Mouse (Mus musculus): Measurements from ENCODE around the gene Homer1.

DNA sequence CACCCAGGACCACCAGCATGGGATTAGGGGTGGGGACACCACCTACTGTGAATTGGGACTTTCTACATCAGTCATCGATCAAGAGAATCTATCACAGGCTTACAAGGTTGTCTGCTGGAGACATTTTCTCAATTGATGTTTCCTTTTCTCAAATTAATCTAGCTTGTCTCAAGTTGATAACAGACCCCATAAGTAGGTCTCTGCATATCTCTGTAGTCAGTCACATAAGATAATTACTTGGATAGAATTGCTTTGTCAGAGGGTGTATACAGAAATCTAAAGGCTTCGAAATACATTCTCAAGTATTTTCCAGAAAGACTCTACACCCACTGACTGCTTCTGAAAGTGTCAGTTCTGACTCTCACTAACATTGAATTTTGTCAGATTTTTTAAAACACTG, 32.3 kb downstream of the Homer1 start:
- TF ChIP-seq CTCF (IDR thresholded peaks at IDR 0.05; ENCODE audit: control insufficient read depth, insufficient read depth, insufficient read length) (no peak), MAX (IDR thresholded peaks at IDR 0.05) (no peak), MYOD1 (IDR thresholded peaks at IDR 0.05; ENCODE audit: control insufficient read depth, insufficient read length, low read depth) (no peak), USF1 (IDR thresholded peaks at IDR 0.05; ENCODE audit: low read depth) (no peak)
